9 mouse cellular contexts compared by ENCODE assay signal in genomic region chr7:12943488-12943887, GRCm38 (mm10). TPM values are rescaled to one million over a fixed set of nuclear protein-coding genes. Genes with fewer than 3 reads are reported as not detected.
DNase-seq lines count a peak whose midpoint lies in the region; ATAC-seq and TF ChIP-seq lines count a peak whose summit lies in the region.
"Had no signal": no experiment of that assay in that cellular context is flagged by ENCODE, and none has a peak within 500 bp of the region (broad histone marks: within the 10 kb centered on the region; RNA-seq: fewer than 3 reads in every experiment).

No protein-coding gene starts in this region.

- peak; percentile 37; the same call in 1 of the 2 replicates for TF ChIP-seq CTCF in midbrain, postnatal 0 days (IDR thresholded peaks at IDR 0.05)

- no peak overlapping the region for H3K27ac ChIP-seq in midbrain, postnatal 0 days (ENCODE audit: low read depth, low read length)
- H3K27ac ChIP-seq in midbrain, embryonic 10.5 days (replicated peaks): no peak overlapping the region
- H3K27ac ChIP-seq: macrophage had no signal

- H3K27me3 ChIP-seq in midbrain, postnatal 0 days (ENCODE audit: insufficient read depth, low read length): no peaks in the 10 kb centered on the region
- no peaks in the 10 kb centered on the region for H3K27me3 ChIP-seq in midbrain, embryonic 10.5 days (ENCODE audit: low read depth, poor library complexity, severe bottlenecking)

- no peak overlapping the region for H3K4me3 ChIP-seq in midbrain, postnatal 0 days (ENCODE audit: low read depth, low read length)
- no peak overlapping the region for H3K4me3 ChIP-seq in midbrain, embryonic 10.5 days

- no peaks in the 10 kb centered on the region for H3K9me3 ChIP-seq in midbrain, postnatal 0 days (ENCODE audit: low read length)
- no peaks in the 10 kb centered on the region for H3K9me3 ChIP-seq in midbrain, embryonic 10.5 days (replicated peaks)

- no peak for ATAC-seq in midbrain, postnatal 0 days (ENCODE audit: low FRiP score)

- DNase-seq in midbrain, postnatal 0 days (ENCODE audit: low spot score): no peak
- no peak for DNase-seq in midbrain, embryonic 10.5 days (ENCODE audit: low spot score)
- peak; percentile 76 for DNase-seq in ZHBTc4 (ENCODE audit: low read depth, low spot score)
- DNase-seq in lung, postnatal 10 days: peak; percentile 53
- no peak for DNase-seq in c-Kit-positive CD71-positive TER-119-positive erythroid progenitor cells, embryonic 14.5 days (ENCODE audit: low spot score)
- no peak for DNase-seq in yolk sac, embryonic 10.5 days (ENCODE audit: low spot score)
- DNase-seq in adrenal gland, adult 8-10 months: no peak
- DNase-seq: cerebellum, adult 11-12 months had no signal

- H3K9ac ChIP-seq in midbrain, postnatal 0 days (replicated peaks; ENCODE audit: low read length, poor library complexity, severe bottlenecking): no peak overlapping the region

- H3K4me2 ChIP-seq in midbrain, postnatal 0 days (ENCODE audit: low read depth, low read length, poor library complexity, severe bottlenecking): no peak overlapping the region

- H3K4me1 ChIP-seq in midbrain, postnatal 0 days (ENCODE audit: insufficient read depth, low read length): no peaks in the 10 kb centered on the region
- H3K4me1 ChIP-seq in midbrain, embryonic 10.5 days: no peaks in the 10 kb centered on the region

- H3K36me3 ChIP-seq in midbrain, postnatal 0 days (ENCODE audit: insufficient read depth, low read length): no peaks in the 10 kb centered on the region
- no peaks in the 10 kb centered on the region for H3K36me3 ChIP-seq in midbrain, embryonic 10.5 days

RNA-seq across cellular contexts. Expression of gene Rnf225, which starts 16.3 kb away (rescaled TPM):
- 1.9 and 2.7 TPM in 2 replicates for total RNA-seq in midbrain, postnatal 0 days (2014; rRNA removed)
- polyA plus RNA-seq in midbrain, postnatal 0 days (2015; fragmentation: Nextera tagmentation; extraction: Ambion mirVana): 1.1 and 1.2 TPM in 2 replicates
- polyA plus RNA-seq in midbrain, embryonic 10.5 days (2016; fragmentation: Nextera tagmentation; extraction: Ambion mirVana): 0.47 and 0.83 TPM in 2 replicates
- under 1 TPM; 0.20 to 0.38 (median 0.34) TPM for total RNA-seq in adrenal gland, adult 8-10 months (2022)
- polyA plus RNA-seq: macrophage had no signal

RNA-seq across cellular contexts. Expression of gene Rps5, which starts 21.4 kb away (rescaled TPM):
- 1,185 and 1,542 TPM in 2 replicates for total RNA-seq in midbrain, postnatal 0 days (2014; rRNA removed)
- 583 and 614 TPM in 2 replicates for polyA plus RNA-seq in midbrain, postnatal 0 days (2015; fragmentation: Nextera tagmentation; extraction: Ambion mirVana)
- 886 and 1,011 TPM in 2 replicates for polyA plus RNA-seq in midbrain, embryonic 10.5 days (2016; fragmentation: Nextera tagmentation; extraction: Ambion mirVana)
- 100 to 1,000 TPM; 901 to 965 (median 918) TPM for total RNA-seq in adrenal gland, adult 8-10 months (2022)

RNA-seq across cellular contexts. Expression of gene Zfp324, which starts 22.1 kb away (rescaled TPM):
- total RNA-seq in midbrain, postnatal 0 days (2014; rRNA removed): 31.7 and 35.4 TPM in 2 replicates
- 7.7 and 9.0 TPM in 2 replicates for polyA plus RNA-seq in midbrain, postnatal 0 days (2015; fragmentation: Nextera tagmentation; extraction: Ambion mirVana)
- polyA plus RNA-seq in midbrain, embryonic 10.5 days (2016; fragmentation: Nextera tagmentation; extraction: Ambion mirVana): 11.4 and 13.2 TPM in 2 replicates
- 10 to 100 TPM; 11.9 to 15.8 (median 13.8) TPM for total RNA-seq in adrenal gland, adult 8-10 months (2022)

RNA-seq across cellular contexts. Expression of gene Zfp446, which starts 34.2 kb away (rescaled TPM):
- 11.9 and 13.0 TPM in 2 replicates for total RNA-seq in midbrain, postnatal 0 days (2014; rRNA removed)
- polyA plus RNA-seq in midbrain, postnatal 0 days (2015; fragmentation: Nextera tagmentation; extraction: Ambion mirVana): 8.2 and 8.9 TPM in 2 replicates
- 18.0 and 19.4 TPM in 2 replicates for polyA plus RNA-seq in midbrain, embryonic 10.5 days (2016; fragmentation: Nextera tagmentation; extraction: Ambion mirVana)
- total RNA-seq in adrenal gland, adult 8-10 months (2022): 10 to 100 TPM in 2 of 4 experiments, 1 to 10 TPM in 2; 6.9 to 12.6 (median 10.1) TPM

RNA-seq across cellular contexts. Expression of gene Zscan22, which starts 45.9 kb away (rescaled TPM):
- 4.4 and 8.3 TPM in 2 replicates for total RNA-seq in midbrain, postnatal 0 days (2014; rRNA removed)
- 2.6 and 3.7 TPM in 2 replicates for polyA plus RNA-seq in midbrain, postnatal 0 days (2015; fragmentation: Nextera tagmentation; extraction: Ambion mirVana)
- polyA plus RNA-seq in midbrain, embryonic 10.5 days (2016; fragmentation: Nextera tagmentation; extraction: Ambion mirVana): 16.3 and 17.7 TPM in 2 replicates
- 10 to 100 TPM; 12.0 to 19.1 (median 16.4) TPM for total RNA-seq in adrenal gland, adult 8-10 months (2022)

Comparison
In these comparisons a context has a peak if more than half of its experiments do, and no peak if none do; other contexts are left out.
1. DNase-seq: peak in ZHBTc4 (single experiment) and lung, postnatal 10 days (single experiment); none in midbrain, postnatal 0 days (single experiment), midbrain, embryonic 10.5 days (single experiment), c-Kit-positive CD71-positive TER-119-positive erythroid progenitor cells, embryonic 14.5 days (single experiment), yolk sac, embryonic 10.5 days (single experiment) and adrenal gland, adult 8-10 months (single experiment).